Mouse (Mus musculus) kidney, adult 11 months (tissue): ENCODE results near the gene Azi2.

Source experiments
- DNase-seq: peaks from one replicate; pipeline ENCODE4 v3.0.0; 2022

Azi2 gene

DNA sequence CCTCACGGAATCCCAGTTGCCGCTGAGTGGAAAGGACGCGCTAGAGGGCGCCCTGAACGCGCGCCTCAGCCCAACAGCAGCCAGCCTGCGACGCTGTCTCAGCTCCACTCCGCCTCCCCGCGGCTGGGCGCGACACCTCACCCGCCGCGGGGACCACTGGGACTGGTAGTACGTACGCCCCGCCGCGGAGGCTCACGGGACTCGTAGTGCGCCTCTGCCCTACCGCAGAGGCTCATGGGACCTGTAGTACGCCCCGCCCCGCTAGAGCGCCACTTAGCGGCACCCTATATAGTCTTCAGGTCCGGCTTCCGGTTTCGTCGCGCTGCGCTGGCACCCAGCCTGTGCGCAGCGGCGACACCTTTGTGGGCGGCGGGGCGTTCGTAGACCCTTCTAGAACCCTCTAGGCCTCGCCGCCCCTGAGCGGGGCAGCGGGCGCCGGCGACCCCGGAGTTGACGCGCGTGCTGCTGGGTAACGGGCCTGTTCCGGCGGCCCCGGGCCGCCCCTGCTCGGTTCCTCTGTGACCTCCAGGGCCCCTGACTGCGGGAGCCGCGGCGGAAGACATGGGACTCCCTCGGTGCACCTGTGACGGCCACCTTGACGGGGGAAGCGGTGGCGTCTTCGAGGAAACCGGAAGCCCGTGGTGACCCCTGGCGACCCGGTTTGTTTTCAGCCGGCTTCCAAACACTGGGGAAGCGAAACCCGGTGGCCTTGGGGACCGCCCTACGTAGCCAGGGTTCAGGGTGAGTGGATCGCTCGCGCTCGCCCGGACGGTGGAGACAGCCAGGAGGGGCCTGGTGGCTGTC is at the start of gene Azi2:
Gene Azi2, plus strand, starts transcription at position 282 of the 804 bp plus-strand sequence.
- peak; percentile 98 for DNase-seq

DNA sequence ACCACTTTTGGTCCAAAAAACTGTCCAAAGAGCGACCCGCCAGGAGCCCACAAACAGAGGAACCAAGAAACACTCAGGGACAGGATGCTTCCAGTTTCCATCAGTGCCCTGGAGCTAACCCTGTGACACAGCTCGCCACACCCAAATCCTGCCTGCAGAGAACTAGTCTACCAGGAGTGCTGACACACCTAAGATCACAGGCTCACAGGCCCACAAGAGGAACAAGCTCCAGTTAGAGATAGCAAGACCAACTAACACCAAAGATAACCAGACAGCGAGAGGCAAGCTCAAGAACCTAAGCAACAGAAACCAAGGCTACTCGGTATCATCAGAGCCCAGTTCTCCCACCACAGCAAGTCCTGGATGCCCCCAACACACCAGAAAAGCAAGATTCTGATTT is 43.7 kb upstream of the Azi2 start:
- no peak for DNase-seq

DNA sequence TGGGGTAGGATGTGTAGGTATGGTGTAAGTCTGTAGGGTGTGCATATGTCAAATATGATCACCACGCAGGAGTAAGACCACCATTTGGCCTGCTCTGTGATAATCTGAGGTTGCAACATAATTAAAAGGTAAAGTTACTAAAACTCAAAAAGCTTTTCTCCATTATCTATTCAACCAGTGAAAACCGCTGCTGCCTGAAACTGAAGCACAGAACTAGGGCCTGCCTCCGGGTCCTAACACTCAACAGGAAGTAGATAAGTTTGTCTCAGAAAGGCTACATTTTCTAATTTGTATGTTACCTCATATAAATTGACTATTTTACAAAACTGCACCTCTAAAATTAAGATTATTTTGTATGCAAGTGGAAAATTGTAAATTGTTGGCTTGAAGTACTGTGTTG is 38.8 kb upstream of the Azi2 start:
- DNase-seq = no peak

DNA sequence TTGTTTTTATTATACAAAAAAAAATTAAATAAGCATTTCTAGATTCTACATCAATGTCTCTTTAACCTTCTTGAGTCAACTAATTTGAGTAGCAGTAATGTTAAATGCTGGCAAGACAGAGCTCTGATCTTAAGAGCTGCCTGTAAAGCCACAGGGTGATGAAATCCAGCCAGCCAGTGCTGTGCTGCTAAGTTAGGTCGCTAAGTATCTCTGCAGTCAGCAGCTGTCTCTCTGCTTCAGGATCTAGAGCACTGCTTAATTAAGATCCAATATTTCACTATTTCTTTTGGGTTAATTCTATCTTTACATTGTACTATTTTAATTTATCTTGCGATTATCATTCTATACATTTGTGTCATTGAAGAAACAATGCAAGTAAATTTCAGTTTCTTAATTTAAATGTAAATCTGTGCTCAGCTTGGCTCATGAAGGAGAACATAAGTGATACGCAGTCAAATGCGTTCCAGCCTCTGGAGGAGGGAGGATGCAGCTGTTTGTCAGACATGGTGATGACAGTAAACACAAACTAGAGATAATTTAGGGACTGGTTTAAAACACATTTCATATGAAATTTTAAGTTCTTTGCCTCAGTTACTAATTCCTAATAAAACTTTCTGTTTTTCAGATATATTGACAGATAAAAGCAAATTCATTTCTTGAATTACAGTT is 36.9 kb upstream of the Azi2 start:
- no peak for DNase-seq

DNA sequence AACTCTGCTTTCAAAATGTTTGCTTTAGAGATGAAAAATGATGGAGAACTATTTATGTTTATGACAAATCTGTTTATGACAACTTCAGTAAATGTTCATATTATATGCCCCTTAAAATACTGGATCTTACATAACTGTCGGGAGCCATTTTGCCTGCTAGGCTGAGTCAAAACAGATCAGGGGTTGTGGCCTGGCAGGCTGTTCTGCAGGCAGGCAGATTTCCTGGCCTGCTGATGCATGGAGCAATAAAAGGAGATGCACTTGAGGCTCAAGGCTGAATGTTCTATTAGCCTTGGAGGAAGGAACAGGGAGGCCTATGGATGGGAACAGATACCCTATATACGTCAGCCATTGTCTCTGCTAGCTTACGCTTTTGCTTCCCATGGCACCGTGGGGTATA is 36.4 kb upstream of the Azi2 start:
- DNase-seq = no peak

DNA sequence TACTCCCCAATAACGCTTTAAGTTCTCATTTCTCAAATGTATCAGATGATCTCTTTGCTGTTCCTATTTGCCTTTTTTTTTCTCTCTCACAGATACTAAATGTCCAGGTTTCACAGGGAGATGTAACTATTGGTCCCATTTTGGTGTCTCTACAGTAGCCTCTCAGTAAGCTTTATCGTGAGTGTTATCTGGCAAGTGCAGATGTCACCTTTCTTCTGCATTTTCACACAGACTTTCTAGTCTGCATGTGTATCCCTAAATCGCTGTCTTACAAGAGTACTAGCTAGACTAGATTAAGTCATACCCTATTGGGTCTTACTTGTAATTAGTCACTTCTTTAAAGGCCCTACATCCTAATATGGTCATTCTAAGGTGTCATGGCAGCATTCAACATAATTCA is 27.4 kb upstream of the Azi2 start:
- no peak for DNase-seq

DNA sequence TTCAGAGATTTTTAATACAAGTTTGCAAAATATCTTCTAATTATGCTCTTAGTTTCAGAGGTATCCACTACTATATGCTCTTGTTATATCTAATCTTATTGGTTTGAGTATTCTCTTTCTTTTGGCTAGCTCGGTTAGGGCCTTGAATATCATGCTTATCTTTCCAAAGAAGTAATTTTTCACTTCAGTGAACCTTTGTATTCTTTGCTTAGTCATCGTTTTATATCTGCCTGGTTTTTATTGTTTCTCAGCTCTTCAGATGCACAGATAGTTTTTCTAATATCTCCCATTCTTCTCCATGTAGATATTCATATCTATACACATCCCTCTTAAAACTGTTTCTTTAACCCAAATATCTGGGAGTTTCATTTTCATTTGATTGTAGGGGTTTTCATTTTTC is 15.3 kb upstream of the Azi2 start:
- no peak for DNase-seq

DNA sequence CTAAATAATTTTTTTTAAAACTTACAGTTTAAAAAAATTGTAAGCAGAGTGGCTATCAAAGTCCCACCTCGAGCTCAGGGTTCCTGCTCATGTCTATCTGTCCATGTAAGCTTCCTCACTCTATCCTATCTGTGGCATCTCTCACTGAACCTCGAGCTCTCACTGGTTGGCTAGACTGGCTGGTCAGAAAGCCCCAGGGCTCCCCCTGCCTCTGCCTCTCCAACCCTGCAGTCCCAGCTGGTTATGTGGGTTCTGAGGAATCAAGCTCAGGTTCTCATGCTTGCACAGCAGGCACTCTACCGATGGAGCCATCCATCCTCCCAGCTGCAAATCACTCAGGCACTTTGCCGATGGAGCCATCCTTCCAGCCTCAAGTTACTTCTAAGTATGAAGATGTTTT is 10.8 kb upstream of the Azi2 start:
- no peak for DNase-seq

DNA sequence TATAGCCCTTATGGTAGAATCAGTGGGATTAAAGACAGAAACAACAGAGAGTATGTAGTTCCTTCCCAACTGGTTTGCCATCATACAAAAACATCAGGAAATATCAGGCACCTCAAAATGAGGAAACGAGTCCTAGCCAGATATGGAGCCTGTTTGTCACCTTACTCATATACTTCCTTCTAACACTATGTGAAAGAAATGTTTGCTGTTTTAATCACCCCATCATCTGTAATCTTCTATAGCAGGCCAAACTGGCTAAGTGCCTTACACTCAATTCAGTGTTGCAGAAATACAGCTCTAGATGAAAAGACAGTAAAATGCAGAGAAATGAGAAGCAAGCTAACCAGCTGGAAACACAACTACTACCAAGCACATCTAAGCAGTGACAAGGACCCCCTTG is 10.0 kb upstream of the Azi2 start:
- no peak for DNase-seq

DNA sequence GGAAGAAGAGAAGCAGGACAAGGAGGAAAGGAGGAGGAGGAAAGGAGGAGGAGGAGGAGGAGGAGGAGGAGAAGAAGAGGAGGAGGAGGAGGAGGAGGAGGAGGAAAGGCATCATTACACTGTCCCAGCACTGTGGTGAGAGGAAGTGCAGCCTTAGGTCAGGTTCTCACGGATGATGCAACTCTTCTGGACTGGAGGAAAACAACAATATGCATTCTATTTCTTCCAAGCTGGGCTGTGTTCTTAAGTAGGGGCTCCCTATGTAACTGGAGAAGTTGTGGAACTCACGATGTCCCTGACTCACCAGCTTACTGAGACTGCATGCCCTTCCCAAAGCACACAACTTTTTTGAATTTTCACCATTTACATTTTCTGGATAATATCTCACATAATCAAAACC is 8.6 kb upstream of the Azi2 start:
- no peak for DNase-seq

DNA sequence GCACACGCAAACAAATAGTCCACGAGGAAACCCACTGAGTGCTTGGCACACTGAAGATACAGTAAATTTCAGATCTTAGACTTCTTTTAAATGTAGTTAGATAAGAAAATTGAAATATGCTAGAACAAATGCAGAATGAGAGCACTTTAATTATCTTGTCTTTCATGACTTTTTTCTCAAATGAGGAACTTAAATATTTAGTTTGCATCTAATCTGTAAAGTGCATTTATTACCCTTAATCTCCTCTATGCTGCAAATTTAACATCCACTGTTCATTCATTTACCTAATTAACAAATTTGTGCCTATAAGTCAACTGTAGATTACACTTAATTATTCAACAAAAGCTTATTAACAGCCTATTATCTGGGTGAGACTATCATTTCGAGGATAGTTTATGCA is 5.3 kb upstream of the Azi2 start:
- DNase-seq = no peak

DNA sequence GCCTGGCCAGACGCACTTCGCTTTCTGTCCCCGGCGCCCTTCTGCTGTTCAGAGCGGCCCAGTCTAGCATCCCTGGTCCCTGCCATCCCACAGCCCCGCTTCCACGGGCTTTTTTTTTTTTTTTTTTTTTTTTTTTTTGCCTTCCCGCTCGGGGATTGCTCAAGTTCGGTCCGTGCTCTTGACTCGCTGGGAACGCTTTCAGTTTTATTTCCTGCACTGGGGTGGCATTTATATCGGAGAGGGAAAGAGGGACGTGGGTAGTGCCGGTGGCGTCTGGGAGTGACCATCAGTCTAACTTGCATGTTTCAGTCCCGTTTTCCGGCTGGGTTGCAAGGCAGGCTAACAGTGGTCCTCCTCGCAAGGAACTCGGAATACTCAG is 712 bp downstream of the Azi2 start:
- no peak for DNase-seq

DNA sequence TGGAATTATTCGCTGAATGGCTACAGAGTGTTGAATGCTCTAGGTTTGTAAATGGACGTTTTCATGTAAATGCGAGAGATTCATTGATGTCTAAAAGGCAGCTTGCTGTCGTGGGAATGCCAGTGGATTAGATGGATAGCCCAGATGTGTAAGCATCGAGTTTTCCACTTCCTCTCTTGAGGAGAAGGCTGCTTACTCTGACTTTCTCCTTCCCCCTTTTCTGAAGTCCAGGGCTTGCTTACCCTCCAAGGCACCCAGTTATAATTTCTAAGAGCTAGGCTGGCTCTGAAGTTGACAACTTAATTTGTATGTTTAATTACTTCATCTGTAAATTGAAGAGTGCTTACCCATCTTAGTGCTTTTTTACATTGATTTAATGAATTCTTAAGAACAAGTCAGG is 1.3 kb downstream of the Azi2 start:
- DNase-seq = no peak

DNA sequence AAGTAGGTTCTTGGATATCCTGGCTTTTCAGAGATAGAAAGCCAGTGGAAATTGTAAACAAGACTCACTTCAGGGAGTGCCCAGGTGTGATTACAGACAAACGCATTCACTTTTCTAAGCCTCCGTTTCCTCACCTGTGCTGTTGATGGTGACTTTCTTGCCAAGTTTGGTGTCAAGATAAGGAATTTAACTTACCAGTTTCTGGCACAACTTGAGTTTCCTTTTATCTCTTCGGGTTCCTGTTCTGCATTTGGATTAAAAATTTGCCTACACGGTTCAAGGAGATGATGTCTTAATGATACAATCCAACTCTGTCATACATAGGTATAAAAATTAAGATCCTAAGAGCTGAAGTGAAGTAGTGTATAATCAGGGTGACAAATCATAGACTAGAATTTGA is 2.4 kb downstream of the Azi2 start:
- DNase-seq = no peak

DNA sequence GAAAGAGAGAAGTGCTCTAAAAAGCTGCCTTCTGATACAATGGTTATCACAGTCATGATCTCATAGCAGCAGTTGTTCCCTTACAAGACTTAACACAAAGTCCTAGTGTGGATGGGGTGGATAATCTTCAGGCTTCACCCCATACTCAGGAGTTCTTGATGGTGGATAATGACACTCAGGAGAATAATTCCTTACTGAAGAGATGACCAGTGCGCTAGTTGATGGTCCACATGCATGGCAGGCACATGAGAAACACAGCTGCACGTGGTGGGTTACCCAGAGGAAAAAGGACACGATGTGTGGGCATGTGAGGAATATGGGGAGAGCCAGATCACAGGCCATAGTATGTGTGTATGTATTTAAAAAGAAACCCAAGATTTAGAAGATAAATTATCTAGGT is 3.3 kb downstream of the Azi2 start:
- no peak for DNase-seq

DNA sequence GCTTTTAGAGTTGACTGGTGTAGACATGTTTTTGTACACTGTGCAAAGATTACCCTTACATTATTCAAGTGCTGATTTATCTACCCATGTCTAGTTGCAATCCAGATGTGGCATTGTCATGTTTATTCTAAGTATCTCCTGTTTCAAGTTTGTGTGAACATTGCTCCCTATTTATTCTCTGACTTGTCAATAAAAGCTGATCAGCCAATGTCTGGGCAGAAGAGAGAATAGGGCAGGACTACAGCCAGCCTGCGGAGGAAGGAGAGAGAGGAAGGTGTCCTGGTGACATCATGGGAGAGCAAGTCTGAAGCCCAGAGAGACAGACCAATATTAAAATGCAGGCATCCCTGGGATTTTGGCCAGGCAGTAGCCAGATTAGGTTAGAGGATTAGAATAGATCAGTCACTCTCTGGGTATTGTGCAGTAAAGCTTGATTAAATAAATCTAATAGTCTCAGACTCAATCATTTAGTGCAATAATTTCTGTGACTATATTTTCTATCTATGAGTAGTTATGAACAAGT is 4.8 kb downstream of the Azi2 start:
- DNase-seq = no peak

DNA sequence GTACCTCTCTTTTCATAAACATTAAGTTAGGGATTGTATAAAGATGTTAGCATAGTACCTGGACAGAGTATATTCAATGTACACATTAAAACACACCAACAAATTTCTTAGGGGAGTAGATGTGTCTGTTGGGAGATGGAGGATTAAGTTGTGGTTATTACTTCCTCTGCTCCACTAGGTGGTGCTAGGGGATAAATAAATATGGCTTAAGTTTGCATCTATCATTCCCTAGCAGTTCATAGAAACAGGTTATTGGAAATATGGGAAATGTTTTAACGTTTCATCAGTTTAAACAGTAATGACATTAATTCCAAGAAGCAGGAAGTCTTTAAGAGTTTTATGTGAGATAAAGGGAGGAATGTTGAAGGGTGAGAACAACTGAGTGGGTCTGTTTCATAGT is 13.0 kb downstream of the Azi2 start:
- DNase-seq = no peak

DNA sequence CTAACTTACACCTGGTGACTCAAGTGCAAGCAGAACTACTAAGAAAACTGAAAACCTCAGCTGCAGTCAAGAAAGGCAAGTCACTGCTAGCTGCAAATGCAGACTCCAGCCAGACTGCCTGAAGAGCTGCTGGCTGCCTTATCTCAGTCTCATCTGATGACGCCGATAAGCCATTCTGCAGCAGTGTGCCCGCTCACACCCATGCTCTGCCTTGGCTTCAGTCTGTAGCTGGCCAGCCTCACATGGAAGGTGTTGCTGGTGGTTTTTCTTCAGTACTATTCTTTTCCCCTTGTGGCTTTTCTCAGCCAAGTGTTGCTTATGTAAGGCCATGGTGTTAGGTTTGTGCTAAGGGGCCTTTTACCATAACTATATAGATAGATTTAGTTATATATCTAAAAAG is 18.8 kb downstream of the Azi2 start:
- DNase-seq = no peak

DNA sequence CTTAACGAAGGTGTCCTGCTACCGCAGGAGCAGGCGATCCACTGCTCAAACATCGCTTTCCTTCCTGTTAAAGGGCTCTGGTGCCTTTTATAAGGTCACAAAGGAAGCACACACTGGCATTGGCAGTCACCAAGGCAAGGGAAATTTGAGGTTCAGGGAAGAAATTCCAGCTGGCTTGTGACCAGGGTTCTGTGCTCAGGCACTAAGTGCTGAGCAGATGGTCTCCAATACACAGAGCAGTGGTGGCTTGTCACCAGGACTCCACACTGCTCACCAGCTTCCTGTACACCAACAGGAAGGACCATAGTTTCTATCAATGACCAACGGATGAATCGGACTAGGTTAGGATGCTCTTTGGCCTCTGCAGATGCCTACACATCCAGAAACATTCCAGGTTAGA is 30.1 kb downstream of the Azi2 start:
- no peak for DNase-seq

DNA sequence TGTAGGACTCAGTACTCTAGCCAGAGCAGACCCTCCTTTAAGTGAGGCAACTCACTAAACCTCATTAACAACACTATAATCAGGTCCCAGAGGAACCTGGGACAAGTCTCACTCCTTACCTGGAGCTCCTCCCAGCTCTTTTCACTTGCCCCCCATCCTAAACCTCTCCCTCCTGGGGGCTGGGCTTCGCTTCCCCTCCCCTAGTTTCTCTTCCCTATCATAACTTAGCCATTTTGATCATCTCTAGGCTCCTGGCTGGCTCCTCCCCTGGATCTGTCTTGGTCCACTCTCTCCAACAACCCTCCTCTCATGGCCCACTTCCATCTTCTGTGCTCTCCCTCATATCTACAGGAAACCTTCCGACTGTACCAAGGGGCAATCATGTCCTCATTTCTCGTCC is 31.0 kb downstream of the Azi2 start:
- no peak for DNase-seq

DNA sequence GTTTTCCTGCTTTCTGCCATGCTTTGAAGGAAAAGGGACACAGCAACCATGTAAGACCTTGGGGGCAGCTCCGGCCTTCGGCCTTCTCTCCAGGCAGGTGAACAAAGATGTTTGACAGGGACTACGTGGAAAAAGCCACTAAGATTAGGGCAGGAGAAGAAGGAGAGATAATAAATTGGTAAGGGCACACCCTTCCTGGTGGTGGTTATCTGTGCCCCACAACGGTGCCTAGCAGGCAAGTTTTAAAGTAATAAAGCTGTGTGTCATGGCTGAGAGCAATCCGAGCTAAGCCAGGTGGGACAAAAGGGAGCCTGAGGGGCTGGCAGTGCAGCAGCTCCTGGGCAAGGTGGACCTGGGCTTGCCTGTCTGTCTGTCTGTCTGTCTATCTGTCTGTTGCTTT is 31.8 kb downstream of the Azi2 start:
- DNase-seq = no peak

DNA sequence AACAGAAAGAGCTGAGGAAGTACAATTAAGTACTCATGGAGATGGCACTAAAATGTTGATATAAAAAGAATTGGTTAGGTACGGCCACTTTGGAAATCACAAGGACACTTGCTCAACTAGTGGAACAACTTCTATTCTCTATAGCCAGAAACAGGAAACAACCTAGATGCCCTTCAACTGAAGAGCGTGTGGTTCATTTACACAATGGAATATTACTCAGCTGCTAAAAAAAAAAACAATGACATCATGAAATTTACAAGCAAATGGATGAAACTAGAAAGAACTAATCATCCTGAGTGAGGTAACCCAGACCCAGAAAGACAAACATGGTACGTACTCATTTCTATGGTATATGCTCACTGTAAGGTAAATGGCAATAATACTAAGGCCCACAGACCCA is 33.1 kb downstream of the Azi2 start:
- DNase-seq = no peak

DNA sequence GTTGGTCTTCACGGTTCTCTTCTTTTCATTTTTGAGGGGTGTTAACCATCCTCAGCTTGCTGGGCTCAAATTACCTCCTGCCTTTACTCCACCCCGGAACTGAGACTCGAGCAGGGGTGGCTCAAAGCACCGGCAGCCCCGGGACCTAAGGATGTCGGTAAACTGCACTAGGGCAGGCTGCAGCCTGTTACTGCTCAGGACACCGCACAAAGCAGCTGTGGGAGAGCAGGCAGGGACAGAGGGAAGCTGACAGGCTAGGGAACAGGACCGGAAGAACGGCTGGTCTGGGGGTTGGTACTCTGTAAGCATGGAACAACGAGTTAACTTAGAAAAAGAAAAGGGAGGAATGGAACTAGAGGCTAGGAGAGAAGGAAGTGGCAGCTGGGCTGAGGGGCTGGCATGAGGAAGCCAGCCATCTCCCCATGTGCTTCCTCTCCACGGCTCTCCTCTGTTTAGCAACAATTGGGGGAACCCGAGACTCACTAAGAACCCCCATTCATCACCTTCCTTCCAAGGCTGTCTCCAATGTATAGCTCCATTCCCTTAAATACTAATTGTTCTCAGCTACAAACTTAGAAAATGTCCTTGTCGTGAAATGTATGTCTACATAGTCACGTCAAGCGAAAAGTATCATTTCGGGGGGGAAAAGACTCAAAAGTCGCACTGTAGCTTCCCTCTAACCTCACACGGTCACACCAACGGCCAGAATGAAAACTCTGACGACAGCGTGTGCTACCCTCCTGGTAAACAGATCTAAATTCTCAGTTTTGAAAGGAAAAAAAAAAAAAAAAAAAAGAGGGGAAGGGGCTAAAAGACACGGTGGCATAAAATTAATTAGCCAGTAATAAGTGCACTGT is 42.5 kb downstream of the Azi2 start:
- DNase-seq = no peak

DNA sequence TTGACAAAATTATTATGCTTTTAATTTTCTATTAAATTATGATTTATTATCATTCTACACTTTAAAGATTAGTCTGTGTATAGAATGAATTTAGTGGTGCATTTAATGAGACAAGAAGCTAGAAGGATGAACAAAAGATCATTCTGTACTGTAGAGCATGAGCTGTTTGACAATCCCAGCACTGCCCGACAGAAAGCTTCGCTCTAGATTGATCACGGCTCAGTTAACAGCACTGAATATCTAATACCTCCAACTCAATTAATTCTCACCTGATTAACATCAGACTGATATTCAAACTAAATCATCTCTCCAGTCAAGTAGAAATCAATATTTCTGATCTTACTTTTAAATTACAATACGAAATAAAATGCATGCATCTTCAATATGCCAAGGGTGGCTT is 43.5 kb downstream of the Azi2 start:
- DNase-seq = no peak
